Mouse (Mus musculus) ovary, adult 18-20 months (tissue): Measurements from ENCODE around the gene Asb5.
"Not testable (repeated sequence)": the region's sequence is repeated elsewhere in the genome, so short reads cannot be mapped to it uniquely, and the experiment has no call there.

Experiments
- DNase-seq: peaks from one replicate; pipeline ENCODE4 v3.0.0; 2022; ENCODE audit warnings: low spot score, mixed read lengths

The Asb5 gene

GRCm38 (mm10) chr8:54529382-54530296, at the start of gene Asb5, which contains the start of gene Spcs3:
Gene Asb5, plus strand, starts transcription at chr8:54529580.
Gene Spcs3, minus strand, starts transcription at chr8:54529998.
- peak; percentile 91 for DNase-seq

GRCm38 (mm10) chr8:54486555-54487273, 42.7 kb upstream of the Asb5 start:
- DNase-seq: no peak

GRCm38 (mm10) chr8:54488437-54488836, 40.9 kb upstream of the Asb5 start:
- no peak for DNase-seq

GRCm38 (mm10) chr8:54491057-54491690, 38.2 kb upstream of the Asb5 start:
- DNase-seq: no peak

GRCm38 (mm10) chr8:54491934-54492333, 37.4 kb upstream of the Asb5 start:
- no peak for DNase-seq

- DNase-seq: no peak
Observed at GRCm38 (mm10) chr8:54493110-54493509, 36.3 kb upstream of the Asb5 start.

GRCm38 (mm10) chr8:54493915-54494314, 35.5 kb upstream of the Asb5 start:
- DNase-seq: no peak

GRCm38 (mm10) chr8:54503104-54503503, 26.3 kb upstream of the Asb5 start:
- no peak for DNase-seq

- DNase-seq: no peak
Observed at GRCm38 (mm10) chr8:54505060-54505459, 24.3 kb upstream of the Asb5 start.

GRCm38 (mm10) chr8:54507428-54508095, 21.8 kb upstream of the Asb5 start:
- peak; percentile 15 for DNase-seq

- no peak for DNase-seq
Observed at GRCm38 (mm10) chr8:54508096-54508456, 21.3 kb upstream of the Asb5 start.

- DNase-seq: no peak
Observed at GRCm38 (mm10) chr8:54508814-54509213, 20.6 kb upstream of the Asb5 start.

- DNase-seq: no peak
Observed at GRCm38 (mm10) chr8:54509221-54509721, 20.1 kb upstream of the Asb5 start.

- no peak for DNase-seq
Observed at GRCm38 (mm10) chr8:54511791-54512190, 17.6 kb upstream of the Asb5 start.

GRCm38 (mm10) chr8:54512200-54512599, 17.2 kb upstream of the Asb5 start:
- DNase-seq: not testable (repeated sequence)

- no peak for DNase-seq
Observed at GRCm38 (mm10) chr8:54518756-54519460, 10.5 kb upstream of the Asb5 start.

- no peak for DNase-seq
Observed at GRCm38 (mm10) chr8:54520516-54520915, 8.9 kb upstream of the Asb5 start.

- no peak for DNase-seq
Observed at GRCm38 (mm10) chr8:54525606-54526005, 3.8 kb upstream of the Asb5 start.

GRCm38 (mm10) chr8:54526700-54527099, 2.7 kb upstream of the Asb5 start:
- no peak for DNase-seq

GRCm38 (mm10) chr8:54528571-54528970, 809 bp upstream of the Asb5 start:
- DNase-seq: no peak

GRCm38 (mm10) chr8:54535172-54535571, 5.8 kb downstream of the Asb5 start:
- DNase-seq: no peak
